Mouse (Mus musculus) heart, adult 9 months (tissue): ENCODE results near the gene Zfp808.
"Not testable (repeated sequence)": the region's sequence is repeated elsewhere in the genome, so short reads cannot be mapped to it uniquely, and the experiment has no call there.

ENCODE experiments used
- DNase-seq, 2 experiments: peaks; one replicate each; pipeline ENCODE4 v3.0.0; 2022; ENCODE audit warnings: low spot score in 2 of 2

Zfp808 gene

GRCm38 (mm10) chr13:62129432-62130171 is at the start of gene Zfp808:
Zfp808 (plus strand) TSS chr13:62129886.
- peak; percentile 72 to 76 for DNase-seq

GRCm38 (mm10) chr13:62098786-62099185 is 30.9 kb upstream of the Zfp808 start:
- not testable (repeated sequence) for DNase-seq

- DNase-seq = not testable (repeated sequence)
These were observed 30.2 kb upstream of the Zfp808 start for GRCm38 (mm10) chr13:62099454-62099853.

GRCm38 (mm10) chr13:62102368-62102767 is 27.3 kb upstream of the Zfp808 start:
- DNase-seq = not testable (repeated sequence)

- not testable (repeated sequence) for DNase-seq
These were observed 13.8 kb upstream of the Zfp808 start for GRCm38 (mm10) chr13:62115861-62116260.

GRCm38 (mm10) chr13:62121578-62121977 is 8.1 kb upstream of the Zfp808 start:
- not testable (repeated sequence) for DNase-seq

GRCm38 (mm10) chr13:62181835-62182755 is 52.4 kb downstream of the Zfp808 start:
- DNase-seq = not testable (repeated sequence)

- no peak for DNase-seq
These were observed 115.6 kb downstream of the Zfp808 start for GRCm38 (mm10) chr13:62245264-62245663.

- DNase-seq = not testable (repeated sequence)
These were observed 125.5 kb downstream of the Zfp808 start for GRCm38 (mm10) chr13:62255226-62255625.

- DNase-seq = no peak
These were observed 133.7 kb downstream of the Zfp808 start for GRCm38 (mm10) chr13:62263392-62263791.
